Mouse (Mus musculus): ENCODE data around the gene Hnrnpll.

Hnrnpll gene

DNA sequence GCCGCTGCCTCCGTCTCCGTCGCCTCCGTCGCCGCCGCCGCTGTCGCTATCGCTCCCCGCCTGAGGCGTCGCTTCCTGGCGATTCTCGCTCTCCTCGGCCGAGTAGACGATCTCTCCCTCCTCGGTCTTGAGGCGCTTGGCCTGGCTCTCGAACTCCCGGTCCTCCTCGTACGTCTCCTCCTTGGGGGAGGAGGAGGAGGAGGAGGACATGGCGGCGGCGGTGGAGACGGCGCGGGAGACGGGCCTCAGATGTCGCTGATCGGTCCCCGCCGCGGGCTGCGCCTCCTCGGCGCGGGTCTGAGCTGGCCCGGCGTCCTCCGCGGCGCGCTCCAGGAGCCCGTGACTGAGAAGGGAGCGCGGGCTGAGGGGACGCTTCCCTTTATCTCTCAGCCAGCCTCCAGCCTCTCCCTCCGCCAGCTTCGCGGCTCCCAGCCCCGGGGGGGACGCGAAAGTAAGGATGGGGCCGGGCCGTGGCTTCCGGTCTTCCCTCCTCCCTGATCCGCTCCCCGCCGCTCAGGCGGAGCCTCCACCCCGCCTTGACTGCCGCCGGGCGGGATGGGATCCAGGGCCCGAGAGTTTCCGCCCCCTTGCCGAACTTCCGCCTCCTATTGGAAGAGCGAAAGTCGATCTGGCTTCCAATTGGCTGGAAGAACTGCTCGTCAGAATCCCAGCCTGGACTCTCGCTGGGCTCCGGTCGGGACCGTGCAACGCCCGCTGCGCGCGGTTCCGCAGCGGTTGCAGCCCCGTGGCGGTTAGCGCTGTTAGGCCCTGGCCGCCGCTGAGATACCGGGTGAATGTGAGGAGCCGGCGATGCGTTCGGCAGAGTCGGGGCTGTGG is at the start of gene Hnrnpll:
TSS of gene Hnrnpll (minus strand) at position 552 of the 837 bp plus-strand sequence.
- peak; percentile 96 to 97 for DNase-seq

DNA sequence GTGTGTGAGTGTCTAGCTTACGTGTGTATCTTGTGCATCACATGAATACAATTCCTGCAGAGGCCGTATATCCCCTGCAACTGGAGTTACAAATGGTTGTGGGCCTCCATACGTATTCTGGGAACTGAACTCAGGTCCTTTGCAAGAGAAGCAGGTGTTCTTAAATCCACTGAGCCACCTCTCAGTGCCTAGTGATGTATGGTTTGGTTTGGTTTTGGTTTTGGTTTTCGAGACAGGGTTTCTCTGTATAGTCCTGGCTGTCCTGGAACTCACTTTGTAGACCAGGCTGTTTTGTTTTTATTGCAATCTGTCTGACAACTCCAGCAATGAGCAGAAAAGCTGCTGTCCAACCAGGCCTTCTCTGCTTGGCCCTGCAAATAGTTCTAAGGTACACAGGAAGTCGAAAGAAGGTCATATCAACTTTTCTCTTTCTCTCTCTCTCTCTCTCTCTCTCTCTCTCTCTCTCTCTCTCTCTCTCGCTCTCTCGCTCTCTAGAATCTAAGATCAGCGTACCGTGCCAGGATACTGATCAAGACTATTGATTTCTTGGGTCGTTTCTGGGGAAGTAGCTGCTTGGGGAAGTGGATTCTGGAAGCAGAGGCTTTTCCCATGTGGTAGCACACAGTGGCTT is 43.3 kb upstream of the Hnrnpll start:
- no peak for DNase-seq

GRCm38 (mm10) chr17:80099823-80100222 is 37.7 kb upstream of the Hnrnpll start:
- DNase-seq = no peak

- DNase-seq = peak in 1 of 2 experiments; percentile 14
These were observed 35.1 kb upstream of the Hnrnpll start for GRCm38 (mm10) chr17:80097221-80097620.

- no peak for DNase-seq
These were observed 34.6 kb upstream of the Hnrnpll start for GRCm38 (mm10) chr17:80096720-80097114.

DNA sequence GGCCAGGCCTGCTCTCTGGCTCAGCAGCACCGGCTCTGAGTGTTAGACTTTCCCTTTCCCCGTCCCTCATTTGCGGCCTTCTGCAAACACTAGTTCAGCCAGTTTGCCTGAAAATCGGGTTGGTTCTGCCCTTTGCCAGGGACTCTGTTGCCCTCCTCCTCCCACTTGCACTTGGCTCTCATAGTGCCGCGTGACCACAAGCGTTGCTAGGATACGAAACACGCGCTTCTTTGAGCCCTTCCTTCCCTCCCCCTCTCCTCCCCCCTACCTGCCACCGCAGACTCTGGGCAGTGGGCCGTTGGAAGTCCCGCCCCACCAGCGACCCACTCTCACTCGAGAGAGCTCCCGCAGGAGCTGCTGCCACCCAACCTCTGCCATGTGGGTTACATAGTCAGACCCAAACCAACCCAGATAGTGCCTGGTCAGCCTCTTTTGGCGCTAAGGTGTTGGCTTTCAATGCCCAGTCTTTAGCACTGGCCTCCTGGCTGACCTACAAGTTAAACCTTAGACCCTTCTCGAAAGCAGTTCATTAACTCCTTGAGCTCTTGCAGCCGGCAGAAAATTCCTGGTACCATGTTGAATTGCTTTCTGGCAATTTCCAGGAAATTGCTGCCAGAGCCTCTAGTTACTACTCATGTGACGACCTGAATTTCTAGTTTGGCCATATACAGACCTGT is 34.0 kb upstream of the Hnrnpll start:
- DNase-seq = peak; percentile 71 to 83

DNA sequence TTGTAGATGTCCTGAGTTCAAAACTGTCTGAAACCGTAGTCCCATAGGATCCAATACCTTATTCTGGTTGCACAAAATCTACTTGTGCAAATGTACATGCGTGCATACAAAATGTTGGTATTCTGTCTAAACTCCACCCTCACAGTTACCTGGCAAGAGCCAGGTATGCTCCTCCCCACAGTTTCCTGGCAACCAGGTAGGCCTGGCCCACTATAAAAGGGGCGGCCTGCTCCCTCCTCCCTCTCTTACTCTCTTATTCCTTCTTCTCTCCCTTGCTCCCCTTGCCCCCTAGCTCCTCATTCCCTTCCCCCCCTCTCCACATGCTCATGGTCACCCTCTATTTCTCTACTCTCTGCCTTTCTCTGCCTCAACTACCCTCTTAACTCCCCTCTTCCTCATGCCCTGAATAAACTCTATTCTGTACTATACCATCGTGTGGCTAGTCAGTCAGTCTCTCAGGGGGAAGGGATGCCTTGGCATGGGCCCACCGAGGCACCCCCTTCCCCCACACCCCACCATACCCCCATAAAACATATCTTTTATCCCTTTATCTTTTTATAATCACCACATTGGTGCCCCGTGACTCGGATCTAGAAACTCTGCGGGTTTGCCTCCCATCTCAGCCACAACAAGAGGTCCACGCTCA is 33.2 kb upstream of the Hnrnpll start:
- DNase-seq = peak in 1 of 2 experiments; percentile 12

DNA sequence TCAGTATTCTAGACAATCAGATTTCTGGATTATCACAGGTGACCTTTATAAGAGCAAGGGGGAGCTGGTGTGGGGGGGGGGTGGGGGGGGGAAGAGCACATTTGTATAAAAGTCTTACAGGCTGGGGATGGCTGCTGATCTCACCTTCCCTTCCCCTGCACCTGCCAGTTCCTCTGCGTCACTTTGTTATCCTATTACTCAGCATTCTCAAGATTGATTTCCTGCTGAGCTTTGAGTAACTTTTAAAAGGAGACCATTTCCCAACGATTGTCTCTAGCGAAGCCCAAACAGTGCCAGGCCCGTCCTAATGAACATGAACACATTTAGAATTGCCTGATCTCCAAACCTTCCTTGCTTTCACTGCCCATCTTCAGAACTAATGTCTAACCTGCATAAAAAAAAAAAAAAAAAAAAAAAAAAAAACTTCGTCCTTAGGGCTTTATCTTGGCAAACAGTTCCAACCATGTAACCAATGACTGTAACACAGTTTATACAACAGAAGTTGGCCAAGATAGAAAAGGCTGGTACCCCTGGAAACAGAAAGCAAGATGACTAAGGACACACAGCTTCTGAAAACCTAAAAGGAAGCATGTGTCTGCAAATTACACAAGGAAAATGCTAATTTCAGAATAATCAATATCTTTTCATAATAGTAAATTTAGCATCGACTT is 29.9 kb upstream of the Hnrnpll start:
- no peak for DNase-seq

DNA sequence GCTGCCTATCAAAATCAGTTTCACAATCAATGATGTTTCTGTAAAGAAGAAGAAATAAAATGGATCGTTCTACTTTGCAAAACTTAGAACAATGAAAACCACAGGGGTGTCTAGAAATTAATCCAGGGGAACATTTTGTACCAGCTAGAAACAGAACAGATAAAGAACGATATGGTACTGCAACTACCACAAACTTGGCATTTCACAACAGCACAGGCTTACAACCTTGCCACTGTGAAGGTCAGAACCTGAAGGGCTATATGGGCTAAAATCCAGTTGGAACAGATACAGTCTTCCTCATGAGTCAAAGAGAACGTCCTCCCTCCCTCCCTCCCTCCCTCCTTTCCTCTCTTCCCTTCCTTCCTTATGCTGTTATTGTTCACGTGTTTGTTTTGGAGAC is 28.4 kb upstream of the Hnrnpll start:
- no peak for DNase-seq

- DNase-seq = no peak
These were observed 26.0 kb upstream of the Hnrnpll start for GRCm38 (mm10) chr17:80088168-80088567.

DNA sequence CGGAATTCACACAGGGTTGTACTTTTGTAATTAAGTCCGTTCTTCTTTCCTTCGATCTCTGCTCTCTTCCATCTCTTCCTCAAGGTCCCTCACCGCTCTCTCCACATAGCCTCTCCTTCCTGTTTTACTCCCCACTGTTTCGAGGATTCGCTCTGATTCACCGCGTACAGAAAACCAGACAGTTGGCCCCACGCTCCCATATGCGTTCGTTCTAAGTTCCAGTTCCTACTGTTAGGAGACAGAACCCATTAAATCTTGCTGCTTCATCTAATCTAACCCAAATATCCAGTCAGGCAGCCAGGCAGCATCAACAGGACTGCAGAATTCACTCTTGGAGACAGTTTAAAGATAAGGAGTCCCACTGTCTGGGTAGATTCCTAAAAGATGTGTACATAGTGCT is 24.5 kb upstream of the Hnrnpll start:
- DNase-seq = no peak

- DNase-seq = no peak
These were observed 22.3 kb upstream of the Hnrnpll start for GRCm38 (mm10) chr17:80084424-80084823.

DNA sequence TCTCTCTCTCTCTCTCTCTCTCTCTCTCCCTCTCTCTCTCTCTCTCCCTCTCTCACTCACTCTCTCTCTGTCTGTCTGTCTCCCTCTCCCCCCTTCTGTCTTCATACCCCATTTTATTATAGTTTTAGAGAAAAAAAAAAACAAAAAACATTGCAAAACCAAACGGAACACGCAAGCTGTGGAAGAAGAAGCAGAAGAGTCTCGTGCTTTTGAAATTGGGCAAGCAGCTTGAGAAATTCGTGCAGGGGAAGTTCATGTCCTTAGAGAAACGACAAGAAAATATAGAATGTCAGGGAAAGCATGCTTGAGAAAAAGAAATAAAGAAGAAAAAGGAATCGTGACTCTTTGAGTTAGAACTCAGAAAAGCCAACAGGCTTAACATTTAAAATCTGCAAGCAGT is 21.1 kb upstream of the Hnrnpll start:
- DNase-seq = no peak

DNA sequence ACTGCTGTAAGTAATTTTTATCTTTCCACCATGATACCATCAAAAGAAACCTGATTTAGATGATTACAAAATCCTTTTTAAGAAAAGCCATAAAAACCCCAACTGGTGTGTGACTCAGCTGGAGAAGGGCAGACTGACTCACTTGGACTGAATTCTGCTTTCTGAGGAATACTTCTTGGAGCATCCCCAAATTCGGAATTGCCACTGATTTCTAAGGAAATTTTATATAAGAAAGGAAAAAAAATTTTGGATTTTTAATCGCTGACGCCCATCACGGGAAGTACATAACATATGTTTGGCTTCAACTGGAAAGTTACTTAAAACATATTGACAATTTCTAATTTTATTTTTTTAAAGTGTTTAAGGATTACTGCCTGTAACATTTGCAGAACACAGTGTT is 16.6 kb upstream of the Hnrnpll start:
- no peak for DNase-seq

GRCm38 (mm10) chr17:80067257-80067656 is 5.1 kb upstream of the Hnrnpll start:
- no peak for DNase-seq

- no peak for DNase-seq
These were observed 1.8 kb upstream of the Hnrnpll start for GRCm38 (mm10) chr17:80063840-80064495.

GRCm38 (mm10) chr17:80063386-80063785 is 1.3 kb upstream of the Hnrnpll start:
- DNase-seq = no peak

GRCm38 (mm10) chr17:80062620-80063010 is 481 bp upstream of the Hnrnpll start:
- DNase-seq = no peak

DNA sequence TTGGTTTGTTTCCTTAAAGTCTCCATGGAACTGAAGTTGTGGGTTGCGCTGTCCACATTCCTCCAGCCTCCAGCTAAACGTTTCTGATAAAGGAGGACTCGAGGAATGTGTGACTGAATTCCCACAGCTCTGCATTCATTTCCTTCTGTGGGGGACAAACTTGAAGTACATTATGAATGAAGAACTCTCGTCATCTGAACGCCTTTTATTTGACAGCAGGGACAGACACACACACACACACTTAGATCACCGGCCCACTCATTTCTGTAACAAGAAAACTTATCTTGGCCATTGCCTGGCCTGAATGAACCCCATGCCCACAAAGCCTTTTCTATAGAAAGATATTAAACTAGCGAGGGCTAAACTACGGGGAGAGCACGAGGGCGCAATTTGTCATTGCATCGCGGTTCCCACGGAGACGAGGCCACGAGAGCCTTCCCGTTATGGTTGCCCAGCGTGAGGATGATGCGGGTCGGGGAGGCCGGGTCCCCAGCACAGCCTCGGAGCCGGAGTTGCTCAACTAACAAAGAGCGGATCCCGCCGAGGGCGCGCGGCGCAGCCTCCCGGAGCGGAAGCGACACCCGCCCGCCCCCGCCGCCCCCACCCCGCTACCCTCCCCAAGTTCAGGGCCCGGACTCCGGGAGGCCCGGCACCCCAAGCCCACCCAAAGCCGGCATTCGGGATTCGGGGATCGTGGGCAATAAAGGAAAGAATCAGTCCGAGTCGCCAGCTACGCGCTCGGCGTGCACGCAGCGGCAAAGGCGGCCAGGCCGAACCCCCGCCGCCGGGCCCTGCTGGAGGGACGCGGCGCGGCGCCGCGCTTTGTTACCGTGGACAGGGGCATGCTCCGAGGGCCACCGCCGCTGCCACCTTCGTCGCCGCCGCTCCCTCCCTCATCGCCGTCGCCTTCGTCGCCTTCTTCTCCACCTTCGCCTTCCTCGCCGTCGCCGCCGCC is 1.0 kb downstream of the Hnrnpll start:
- DNase-seq = peak; percentile 66 to 77

- peak in 1 of 2 experiments; percentile 12 for DNase-seq
These were observed 2.0 kb downstream of the Hnrnpll start for GRCm38 (mm10) chr17:80060151-80060550.

GRCm38 (mm10) chr17:80059731-80060130 is 2.4 kb downstream of the Hnrnpll start:
- DNase-seq = no peak

Data from kidney, postnatal 4 days (tissue).